Mouse (Mus musculus): ENCODE measurements around the gene Fam120a.

Gene Fam120a

GRCm38 (mm10) chr13:48911426-48911825 lies 56.4 kb downstream of the Fam120a start:
- no peak for DNase-seq

GRCm38 (mm10) chr13:48905458-48905857 lies 62.4 kb downstream of the Fam120a start:
- DNase-seq, result no peak

- DNase-seq, result no peak
Observed at GRCm38 (mm10) chr13:48895376-48895775, 72.4 kb downstream of the Fam120a start.

- no peak for DNase-seq
Observed at GRCm38 (mm10) chr13:48890260-48890960, 77.4 kb downstream of the Fam120a start.

- DNase-seq, result peak; percentile 99
Observed at GRCm38 (mm10) chr13:48878534-48878933, 89.3 kb downstream of the Fam120a start.

- no peak for DNase-seq
Observed at GRCm38 (mm10) chr13:48877805-48878204, 90.0 kb downstream of the Fam120a start.

GRCm38 (mm10) chr13:48872726-48873125 lies 95.1 kb downstream of the Fam120a start:
- DNase-seq, result no peak

GRCm38 (mm10) chr13:48871887-48872606 lies 95.8 kb downstream of the Fam120a start:
- no peak for DNase-seq

GRCm38 (mm10) chr13:48870771-48871731 lies 96.8 kb downstream of the Fam120a start, which contains the start of gene Phf2:
Gene Phf2, minus strand, starts transcription at chr13:48871119.
- DNase-seq, result no peak

GRCm38 (mm10) chr13:48869950-48870770 lies 97.7 kb downstream of the Fam120a start:
- no peak for DNase-seq

GRCm38 (mm10) chr13:48869600-48869949 lies 98.2 kb downstream of the Fam120a start:
- no peak for DNase-seq

- no peak for DNase-seq
Observed at GRCm38 (mm10) chr13:48869088-48869487, 98.7 kb downstream of the Fam120a start.

- DNase-seq, result no peak
Observed at GRCm38 (mm10) chr13:48864673-48865356, 103.0 kb downstream of the Fam120a start.

GRCm38 (mm10) chr13:48863556-48863955 lies 104.3 kb downstream of the Fam120a start:
- DNase-seq, result no peak

GRCm38 (mm10) chr13:48861913-48862312 lies 105.9 kb downstream of the Fam120a start:
- DNase-seq, result no peak

GRCm38 (mm10) chr13:48858779-48859178 lies 109.0 kb downstream of the Fam120a start:
- DNase-seq, result no peak

GRCm38 (mm10) chr13:48858054-48858453 lies 109.8 kb downstream of the Fam120a start:
- DNase-seq, result no peak

- no peak for DNase-seq
Observed at GRCm38 (mm10) chr13:48857246-48857932, 110.4 kb downstream of the Fam120a start.

- no peak for DNase-seq
Observed at GRCm38 (mm10) chr13:48853947-48854346, 113.9 kb downstream of the Fam120a start.

- no peak for DNase-seq
Observed at GRCm38 (mm10) chr13:48853475-48853874, 114.3 kb downstream of the Fam120a start.

GRCm38 (mm10) chr13:48852859-48853258 lies 115.0 kb downstream of the Fam120a start:
- no peak for DNase-seq
